Mouse (Mus musculus): ENCODE data around the gene Tmem210. TPM values are rescaled to one million over a fixed set of nuclear protein-coding genes. Genes with fewer than 3 reads are reported as not detected.
A peak's percentile ranks its signal among the peaks of the same experiment; 100 is the strongest.

Tmem210 gene
- polyA plus RNA-seq, 1 experiment from 2014 or later: not detected

- H3K9me3 ChIP-seq: no peaks in the 10 kb centered on the region
- H3K36me3 ChIP-seq: no peaks in the 10 kb centered on the region; the same call in 1 of the 2 replicates
- H3K4me3 ChIP-seq: peak overlapping the region; percentile 52
- H3K4me2 ChIP-seq (replicated peaks): peak overlapping the region; percentile 78
- WGBS: 49% methylated on average over 14 of the region's 14 CpGs
- peaks cover 64% of the 10 kb centered on the region for H3K27me3 ChIP-seq
- peak overlapping the region; percentile 13; the same call in 1 of the 2 replicates for H3K27ac ChIP-seq (replicated peaks)
- ATAC-seq (replicated peaks): peak; percentile 44; the same call in 1 of the 2 replicates
- H3K4me1 ChIP-seq: peaks cover 9% of the 10 kb centered on the region
- H3K9ac ChIP-seq (replicated peaks): peak overlapping the region; percentile 58
Measured at GRCm38 (mm10) chr2:25305587-25306359, 17.8 kb downstream of the Tmem210 start.

- peaks cover 88% of the 10 kb centered on the region for H3K27me3 ChIP-seq
- ATAC-seq (replicated peaks): no peak
- no peak overlapping the region for H3K4me3 ChIP-seq
- H3K4me2 ChIP-seq (replicated peaks): no peak overlapping the region
- H3K9me3 ChIP-seq: no peaks in the 10 kb centered on the region
- peaks cover 3% of the 10 kb centered on the region for H3K4me1 ChIP-seq
- no peaks in the 10 kb centered on the region for H3K36me3 ChIP-seq
- H3K27ac ChIP-seq (replicated peaks): no peak overlapping the region
- 56% methylated on average over 10 of the region's 10 CpGs for WGBS
- no peak overlapping the region for H3K9ac ChIP-seq (replicated peaks)
Measured at GRCm38 (mm10) chr2:25310180-25310579, 22.2 kb downstream of the Tmem210 start.

DNA sequence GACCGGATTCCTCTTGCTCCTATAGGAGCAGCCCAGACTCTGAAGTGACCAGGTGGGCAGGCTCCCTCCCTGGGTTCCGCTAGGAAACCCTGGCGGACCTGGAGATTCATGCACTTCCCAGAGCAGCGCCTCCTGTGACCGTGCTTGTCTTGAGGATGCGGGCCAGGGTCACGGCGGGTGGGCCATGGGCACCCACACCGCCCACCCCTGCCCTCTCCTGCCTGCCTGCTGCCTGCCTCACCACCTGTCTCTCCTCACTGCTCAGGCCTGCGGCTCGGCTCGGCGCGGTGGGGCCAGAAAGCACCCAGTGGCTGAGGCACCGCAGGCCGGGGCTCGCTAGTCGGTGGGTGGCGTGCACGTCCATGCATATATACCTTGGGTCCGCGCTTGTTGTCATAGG is 23.0 kb downstream of the Tmem210 start:
- Histone ChIP-seq H3K36me3 (no peaks in the 10 kb centered on the region), H3K4me3 (no peak overlapping the region), H3K9me3 (no peaks in the 10 kb centered on the region), H3K27me3 (peaks cover 92% of the 10 kb centered on the region), H3K4me1 (no peaks in the 10 kb centered on the region), H3K4me2 (replicated peaks) (no peak overlapping the region), H3K9ac (replicated peaks) (no peak overlapping the region), H3K27ac (replicated peaks) (no peak overlapping the region)
- WGBS: 3% methylated on average over 21 of the region's 22 CpGs
- ATAC-seq (replicated peaks): no peak

GRCm38 (mm10) chr2:25311491-25311891 is 23.5 kb downstream of the Tmem210 start:
- Histone ChIP-seq H3K4me1 (no peaks in the 10 kb centered on the region), H3K36me3 (no peaks in the 10 kb centered on the region), H3K4me3 (no peak overlapping the region), H3K27ac (replicated peaks) (no peak overlapping the region), H3K9me3 (no peaks in the 10 kb centered on the region), H3K4me2 (replicated peaks) (no peak overlapping the region), H3K27me3 (peaks cover 93% of the 10 kb centered on the region), H3K9ac (replicated peaks) (no peak overlapping the region)
- 3% methylated on average over 11 of the region's 11 CpGs for WGBS
- no peak for ATAC-seq (replicated peaks)

GRCm38 (mm10) chr2:25318119-25318966 is 30.4 kb downstream of the Tmem210 start:
- Histone ChIP-seq H3K27ac (replicated peaks) (peak overlapping the region; percentile 78), H3K4me3 (peak overlapping the region; percentile 62), H3K4me1 (peaks cover 14% of the 10 kb centered on the region; the same call in 1 of the 2 replicates), H3K9ac (replicated peaks) (peak overlapping the region; percentile 63), H3K36me3 (no peaks in the 10 kb centered on the region), H3K4me2 (replicated peaks) (peak overlapping the region; percentile 78), H3K9me3 (no peaks in the 10 kb centered on the region), H3K27me3 (peaks cover 48% of the 10 kb centered on the region)
- peak; percentile 60 for ATAC-seq (replicated peaks)
- 4% methylated on average over 31 of the region's 31 CpGs for WGBS

GRCm38 (mm10) chr2:25318971-25319773 is 31.2 kb downstream of the Tmem210 start, which contains the start of gene Grin1:
Gene Grin1 (minus strand): TSS chr2:25319187.
- H3K4me1 ChIP-seq: peaks cover 14% of the 10 kb centered on the region; the same call in 1 of the 2 replicates
- H3K9ac ChIP-seq (replicated peaks): peak within 1 kb of the TSS; percentile 63
- peak; percentile 81 for ATAC-seq (replicated peaks)
- peak within 1 kb of the TSS; percentile 62 for H3K4me3 ChIP-seq
- peak within 1 kb of the TSS; percentile 78 for H3K27ac ChIP-seq (replicated peaks)
- peaks cover 42% of the 10 kb centered on the region for H3K27me3 ChIP-seq
- no peaks in the 10 kb centered on the region for H3K9me3 ChIP-seq
- H3K36me3 ChIP-seq: no peaks in the 10 kb centered on the region
- 9% methylated on average over 58 of the region's 58 CpGs for WGBS
- H3K4me2 ChIP-seq (replicated peaks): peak within 1 kb of the TSS; percentile 78

DNA sequence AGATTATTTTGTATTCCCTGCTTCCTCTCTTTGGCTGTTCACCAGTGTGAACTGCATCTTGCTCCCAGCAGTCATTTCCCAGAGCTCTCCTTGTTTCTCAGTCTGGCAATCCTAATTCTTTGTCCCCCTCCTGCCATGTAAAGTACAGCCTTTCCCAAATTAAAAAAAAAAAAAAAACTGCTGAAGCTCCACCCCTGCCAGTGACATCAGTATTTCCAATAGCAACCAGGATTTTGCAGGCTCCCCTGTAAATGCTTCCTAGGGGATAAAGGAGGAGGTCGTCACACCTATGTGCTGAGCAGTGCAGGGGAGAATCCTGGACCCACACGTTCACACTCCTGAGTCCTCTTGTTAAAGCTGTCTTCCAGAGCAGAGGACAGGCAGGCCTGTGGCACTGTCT is 32.1 kb downstream of the Tmem210 start:
- no peaks in the 10 kb centered on the region for H3K9me3 ChIP-seq
- ATAC-seq (replicated peaks): no peak

GRCm38 (mm10) chr2:25326036-25326435 is 38.1 kb downstream of the Tmem210 start:
- H3K9ac ChIP-seq (replicated peaks): no peak overlapping the region
- no peak overlapping the region for H3K4me3 ChIP-seq
- H3K9me3 ChIP-seq: no peaks in the 10 kb centered on the region
- 76% methylated on average over 2 of the region's 2 CpGs for WGBS
- ATAC-seq (replicated peaks): no peak
- H3K27ac ChIP-seq (replicated peaks): no peak overlapping the region
- H3K4me1 ChIP-seq: peaks cover under 1% of the 10 kb centered on the region
- no peak overlapping the region for H3K4me2 ChIP-seq (replicated peaks)
- no peaks in the 10 kb centered on the region for H3K27me3 ChIP-seq
- H3K36me3 ChIP-seq: no peaks in the 10 kb centered on the region

More for the DNA sequence above, 32.1 kb downstream of the Tmem210 start:
- no peak overlapping the region for H3K4me3 ChIP-seq
- no peak overlapping the region for H3K4me2 ChIP-seq (replicated peaks)
- no peak overlapping the region for H3K9ac ChIP-seq (replicated peaks)
- 45% methylated on average over 2 of the region's 2 CpGs for WGBS
- H3K36me3 ChIP-seq: no peaks in the 10 kb centered on the region
- H3K27ac ChIP-seq (replicated peaks): no peak overlapping the region
- peaks cover 14% of the 10 kb centered on the region; the same call in 1 of the 2 replicates for H3K4me1 ChIP-seq
- H3K27me3 ChIP-seq: peaks cover 33% of the 10 kb centered on the region

DNA sequence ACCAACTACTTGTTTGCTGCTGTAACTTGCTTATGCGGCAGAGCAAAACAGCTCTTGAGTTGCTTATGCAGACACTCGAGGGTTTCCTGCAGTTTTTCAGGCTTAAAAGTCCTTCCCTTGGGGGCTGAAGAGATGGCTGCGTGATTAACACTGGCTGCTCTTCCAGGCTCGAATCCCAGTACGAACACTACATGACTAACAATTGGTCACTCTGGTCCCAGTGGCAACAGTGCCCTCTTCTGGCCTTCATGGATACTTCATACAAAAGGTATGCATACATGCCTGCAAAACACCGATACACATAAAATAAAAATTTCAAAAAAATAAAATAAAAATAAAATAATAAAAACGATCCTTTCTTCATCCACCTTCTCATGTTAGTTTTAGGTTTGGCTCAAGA is 40.5 kb downstream of the Tmem210 start:
- H3K4me2 ChIP-seq (replicated peaks): no peak overlapping the region
- H3K27me3 ChIP-seq: no peaks in the 10 kb centered on the region
- H3K27ac ChIP-seq (replicated peaks): no peak overlapping the region
- H3K4me1 ChIP-seq: peaks cover 14% of the 10 kb centered on the region
- no peaks in the 10 kb centered on the region for H3K36me3 ChIP-seq
- WGBS: 32% methylated on average over 7 of the region's 7 CpGs
- no peak for ATAC-seq (replicated peaks)
- H3K4me3 ChIP-seq: no peak overlapping the region
- no peak overlapping the region for H3K9ac ChIP-seq (replicated peaks)
- no peaks in the 10 kb centered on the region for H3K9me3 ChIP-seq

DNA sequence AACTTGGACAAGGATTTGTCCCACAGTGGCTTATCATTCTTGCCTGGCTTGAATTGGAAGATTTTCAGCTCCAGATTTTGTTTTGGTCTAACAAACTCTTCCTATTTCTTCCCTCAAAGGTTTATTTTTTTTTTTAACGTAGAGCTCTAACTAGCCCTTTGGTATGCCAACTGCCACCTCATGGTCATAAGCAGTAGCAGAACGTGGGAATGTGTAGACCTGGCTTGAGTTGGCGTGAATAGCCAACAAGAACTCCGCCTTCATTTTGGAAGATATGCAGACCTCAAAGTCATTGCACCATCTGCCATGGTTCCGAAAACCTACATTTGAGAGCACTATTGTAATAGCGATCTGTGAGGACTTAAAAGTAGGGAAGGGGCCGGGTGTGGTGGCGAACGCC is 43.5 kb downstream of the Tmem210 start:
- H3K4me2 ChIP-seq (replicated peaks): peak overlapping the region; percentile 74
- H3K9ac ChIP-seq (replicated peaks): peak overlapping the region; percentile 78; the same call in 1 of the 2 replicates
- H3K36me3 ChIP-seq: peaks cover 27% of the 10 kb centered on the region
- WGBS: 64% methylated on average over 9 of the region's 9 CpGs
- no peaks in the 10 kb centered on the region for H3K27me3 ChIP-seq
- H3K9me3 ChIP-seq: no peaks in the 10 kb centered on the region
- H3K27ac ChIP-seq (replicated peaks): no peak overlapping the region
- no peak for ATAC-seq (replicated peaks)
- H3K4me1 ChIP-seq: peaks cover 31% of the 10 kb centered on the region
- H3K4me3 ChIP-seq: peak overlapping the region; percentile 90

- peak within 1 kb of the TSS; percentile 90 for H3K27ac ChIP-seq (replicated peaks)
- peak within 1 kb of the TSS; percentile 89 for H3K4me2 ChIP-seq (replicated peaks)
- peak within 1 kb of the TSS; percentile 78 for H3K9ac ChIP-seq (replicated peaks)
- peaks cover 38% of the 10 kb centered on the region for H3K36me3 ChIP-seq
- peak; percentile 99 for ATAC-seq (replicated peaks)
- H3K27me3 ChIP-seq: no peaks in the 10 kb centered on the region
- no peaks in the 10 kb centered on the region for H3K9me3 ChIP-seq
- peak within 1 kb of the TSS; percentile 90 for H3K4me3 ChIP-seq
- H3K4me1 ChIP-seq: peaks cover 31% of the 10 kb centered on the region
- WGBS: under 1% methylated on average over 78 of the region's 78 CpGs
Measured at GRCm38 (mm10) chr2:25332286-25333160, 44.6 kb downstream of the Tmem210 start, which contains the start of gene Man1b1. Gene Man1b1 (plus strand): TSS chr2:25332338.
